Mouse (Mus musculus) heart, postnatal 0 days (tissue): Measurements from ENCODE around the gene Crip1. TPM values are rescaled to one million over a fixed set of nuclear protein-coding genes. Genes with fewer than 3 reads are reported as not detected.
"Not testable (repeated sequence)": the region's sequence is repeated elsewhere in the genome, so short reads cannot be mapped to it uniquely, and the experiment has no call there.

Source experiments
- ATAC-seq: fragments of 200-750 bp; cut with Nextera tagmentation; 2 replicates; pipeline ENCODE4 v1.8.0; 2017; ENCODE audit warnings: low read depth, moderate number of reproducible peaks, moderate library complexity; ENCODE audit not compliant: insufficient read depth
- DNase-seq: peaks from one replicate; pipeline ENCODE4 v3.0.0-alpha.2; 2016; ENCODE audit warnings: low spot score
- H3K27ac ChIP-seq: fragments of 300-500 bp; sonication (generic); 2 replicates; pipeline ENCODE4 v1.5.1; 2014; ENCODE audit warnings: low read depth, mild to moderate bottlenecking
- H3K27me3 ChIP-seq: fragments of 300-500 bp; sonication (generic); 2 replicates; pipeline ENCODE4 v1.6.1; 2014; ENCODE audit warnings: low read length, mixed read lengths; ENCODE audit not compliant: control insufficient read depth, insufficient read depth
- H3K36me3 ChIP-seq: fragments of 300-500 bp; sonication (generic); replicated peaks from 2 replicates; pipeline ENCODE4 v1.6.1; 2014; ENCODE audit warnings: low read length, mixed read lengths; ENCODE audit not compliant: control insufficient read depth, insufficient read depth
- H3K4me1 ChIP-seq: fragments of 300-500 bp; sonication (generic); 2 replicates; pipeline ENCODE4 v1.6.1; 2014; ENCODE audit warnings: antibody characterized with exemption; ENCODE audit not compliant: control insufficient read depth, insufficient read depth
- H3K4me2 ChIP-seq: fragments of 300-500 bp; sonication (generic); 2 replicates; pipeline ENCODE4 v1.6.1; 2014; ENCODE audit warnings: low read depth, mild to moderate bottlenecking, low read length, moderate library complexity
- H3K4me3 ChIP-seq: fragments of 300-500 bp; sonication (generic); 2 replicates; pipeline ENCODE4 v1.5.1; 2014; ENCODE audit warnings: low read depth, low read length
- H3K9ac ChIP-seq: fragments of 300-500 bp; sonication (generic); replicated peaks from 2 replicates; pipeline ENCODE4 v1.6.1; 2014; ENCODE audit warnings: low read depth, low read length, mixed read lengths
- H3K9me3 ChIP-seq: fragments of 300-500 bp; sonication (generic); replicated peaks from 2 replicates; pipeline ENCODE4 v1.6.1; 2016; ENCODE audit warnings: low read length; ENCODE audit not compliant: control insufficient read depth
- CTCF ChIP-seq: IDR thresholded peaks from 2 replicates; pipeline ENCODE4 v1.5.1; 2016; ENCODE audit warnings: antibody characterized with exemption, control low read depth, low read depth
- EP300 ChIP-seq: IDR thresholded peaks from 2 replicates; pipeline ENCODE4 v1.6.1; 2016; ENCODE audit warnings: antibody characterized with exemption, low read depth
- WGBS: fragments of 180-500 bp; shearing (Covaris S2); extraction: QIAGEN DNeasy Blood & Tissue Kit; methylation state at CpG from one replicate; pipeline ENCODE4 v1.1.7; 2014; 5-methylcytosine and 5-hydroxymethylcytosine counted together
- polyA plus RNA-seq: library from polyadenylated mRNA; unstranded; fragments of >200 nt; fragmentation: Nextera tagmentation; extraction: Ambion mirVana; gene quantifications from 2 replicates; pipeline ENCODE4 v1.2.1, GENCODE M21; 2015
- total RNA-seq: library from RNA; depleted of rRNA; stranded (reverse); fragments of >200 nt; gene quantifications from 2 replicates; pipeline ENCODE4 v1.2.3, GENCODE M21; 2014; ENCODE audit warnings: low replicate concordance

The Crip1 gene
- total and polyA plus RNA-seq, 2 experiments from 2014 or later, result 286 to 831 TPM

GRCm38 (mm10) chr12:113187011-113187375 is 40.9 kb downstream of the Crip1 start:
- Histone ChIP-seq H3K9ac (no peak overlapping the region), H3K9me3 (no peaks in the 10 kb centered on the region), H3K4me1 (peaks cover 14% of the 10 kb centered on the region), H3K4me3 (peak overlapping the region; percentile 35), H3K36me3 (no peaks in the 10 kb centered on the region), H3K27ac (no peak overlapping the region), H3K27me3 (peaks cover 46% of the 10 kb centered on the region), H3K4me2 (peak overlapping the region; percentile 72)
- TF ChIP-seq EP300, result no peak
- TF ChIP-seq CTCF, result no peak
- DNase-seq (no peak), ATAC-seq (no peak)
- 48% methylated on average over 4 of the region's 4 CpGs for WGBS

- 4% methylated on average over 56 of the region's 56 CpGs for WGBS
- no peak overlapping the region for H3K9ac ChIP-seq
- H3K9me3 ChIP-seq, result no peaks in the 10 kb centered on the region
- peaks cover 46% of the 10 kb centered on the region for H3K27me3 ChIP-seq
- DNase-seq (peak; percentile 40), ATAC-seq (peak; percentile 74; the same call in 1 of the 2 replicates)
- H3K4me3 ChIP-seq, result peak overlapping the region; percentile 35
- peak; percentile 58 for TF ChIP-seq CTCF
- TF ChIP-seq EP300, result no peak
- peak overlapping the region; percentile 72 for H3K4me2 ChIP-seq
- peaks cover 14% of the 10 kb centered on the region for H3K4me1 ChIP-seq
- H3K36me3 ChIP-seq, result no peaks in the 10 kb centered on the region
- H3K27ac ChIP-seq, result no peak overlapping the region
These were observed 41.6 kb downstream of the Crip1 start for GRCm38 (mm10) chr12:113187584-113188295.

GRCm38 (mm10) chr12:113188349-113189055 is 42.4 kb downstream of the Crip1 start:
- H3K4me2 ChIP-seq, result 0 out of 2 replicates have a peak overlapping the region, but pooled peaks have one; percentile 72
- TF ChIP-seq CTCF, result no peak
- no peak for TF ChIP-seq EP300
- no peaks in the 10 kb centered on the region for H3K36me3 ChIP-seq
- WGBS, result 77% methylated on average over 51 of the region's 51 CpGs
- no peak overlapping the region for H3K4me3 ChIP-seq
- DNase-seq, result no peak
- H3K4me1 ChIP-seq, result peaks cover 14% of the 10 kb centered on the region
- H3K9me3 ChIP-seq, result no peaks in the 10 kb centered on the region
- no peak overlapping the region for H3K9ac ChIP-seq
- no peak overlapping the region for H3K27ac ChIP-seq
- no peak for ATAC-seq
- peaks cover 46% of the 10 kb centered on the region for H3K27me3 ChIP-seq

- no peaks in the 10 kb centered on the region for H3K4me1 ChIP-seq
- DNase-seq (no peak), ATAC-seq (no peak)
- peaks cover 4% of the 10 kb centered on the region for H3K27me3 ChIP-seq
- H3K4me2 ChIP-seq, result no peak overlapping the region
- no peak overlapping the region for H3K4me3 ChIP-seq
- H3K9me3 ChIP-seq, result no peaks in the 10 kb centered on the region
- 50% methylated on average over 2 of the region's 2 CpGs for WGBS
- TF ChIP-seq CTCF, result no peak
- no peak for TF ChIP-seq EP300
- H3K36me3 ChIP-seq, result no peaks in the 10 kb centered on the region
- H3K27ac ChIP-seq, result no peak overlapping the region
- no peak overlapping the region for H3K9ac ChIP-seq
These were observed 47.3 kb downstream of the Crip1 start for GRCm38 (mm10) chr12:113193423-113193822.

- not testable (repeated sequence) for H3K4me2 ChIP-seq, H3K36me3 ChIP-seq, H3K9me3 ChIP-seq, DNase-seq, ATAC-seq, H3K9ac ChIP-seq, H3K4me1 ChIP-seq, H3K27ac ChIP-seq, H3K27me3 ChIP-seq, H3K4me3 ChIP-seq
- 93% methylated on average over 3 of the region's 6 CpGs for WGBS
These were observed 53.0 kb downstream of the Crip1 start for GRCm38 (mm10) chr12:113199132-113199531.
